Mouse (Mus musculus) erythroblast, embryonic 14.5 days (primary cell): Measurements from ENCODE around the gene Taf12. TPM values are rescaled to one million over a fixed set of nuclear protein-coding genes. Genes with fewer than 3 reads are reported as not detected.

Experiments used
- H3K27me3 ChIP-seq: 2 replicates; pipeline ENCODE4 v1.6.1; 2012; ENCODE audit warnings: inconsistent platforms; ENCODE audit not compliant: control insufficient read depth
- H3K36me3 ChIP-seq: 2 replicates; pipeline ENCODE4 v1.6.1; 2012; ENCODE audit warnings: mild to moderate bottlenecking, inconsistent platforms; ENCODE audit not compliant: control insufficient read depth
- H3K4me1 ChIP-seq: 2 replicates; pipeline ENCODE4 v1.6.1; 2012; ENCODE audit warnings: inconsistent platforms; ENCODE audit not compliant: control insufficient read depth
- H3K4me3 ChIP-seq: replicated peaks from 2 replicates; pipeline ENCODE3; 2012; ENCODE audit warnings: moderate library complexity, mild to moderate bottlenecking, inconsistent platforms
- H3K9me3 ChIP-seq: 2 replicates; pipeline ENCODE4 v1.6.1; 2012; ENCODE audit warnings: low read length, inconsistent platforms, mixed read lengths; ENCODE audit not compliant: control insufficient read depth
- GATA1 ChIP-seq: IDR thresholded peaks from 2 replicates; pipeline ENCODE4 v1.6.1; 2012; ENCODE audit warnings: low read length, inconsistent platforms, mixed read lengths
- TAL1 ChIP-seq: IDR thresholded peaks from 3 replicates; pipeline ENCODE4 v1.6.1; 2012; ENCODE audit warnings: low read length, inconsistent platforms, mixed read lengths
- polyA plus RNA-seq: library from polyadenylated mRNA; stranded (reverse); fragments of >175 nt; gene quantifications from 2 replicates; pipeline ENCODE4 v1.2.3, GENCODE M21; 2012

Gene Taf12
- polyA plus RNA-seq, 1 experiment = 4.6 TPM

DNA sequence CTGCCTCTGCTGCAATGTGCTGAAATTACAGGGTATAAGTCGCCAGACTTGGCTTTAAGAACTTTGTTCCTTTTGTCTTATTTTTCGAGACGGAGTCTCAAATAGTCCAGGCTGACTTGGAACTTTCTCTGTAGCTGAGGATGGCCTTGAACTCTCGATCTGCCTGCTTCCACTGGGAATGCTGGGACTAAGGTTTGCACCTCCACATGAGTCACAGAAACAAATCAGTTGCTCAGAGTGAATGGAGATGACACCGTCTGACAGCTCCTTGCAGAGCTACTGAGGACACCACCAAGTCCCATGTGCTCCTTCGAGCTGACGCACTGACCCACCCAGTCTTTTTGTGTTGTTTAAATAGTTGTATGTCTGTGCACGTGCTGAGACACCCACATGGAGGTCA is 21.0 kb upstream of the Taf12 start:
- H3K36me3 ChIP-seq = peaks cover 67% of the 10 kb centered on the region
- no peaks in the 10 kb centered on the region for H3K27me3 ChIP-seq
- TF ChIP-seq TAL1 (no peak), GATA1 (no peak)

DNA sequence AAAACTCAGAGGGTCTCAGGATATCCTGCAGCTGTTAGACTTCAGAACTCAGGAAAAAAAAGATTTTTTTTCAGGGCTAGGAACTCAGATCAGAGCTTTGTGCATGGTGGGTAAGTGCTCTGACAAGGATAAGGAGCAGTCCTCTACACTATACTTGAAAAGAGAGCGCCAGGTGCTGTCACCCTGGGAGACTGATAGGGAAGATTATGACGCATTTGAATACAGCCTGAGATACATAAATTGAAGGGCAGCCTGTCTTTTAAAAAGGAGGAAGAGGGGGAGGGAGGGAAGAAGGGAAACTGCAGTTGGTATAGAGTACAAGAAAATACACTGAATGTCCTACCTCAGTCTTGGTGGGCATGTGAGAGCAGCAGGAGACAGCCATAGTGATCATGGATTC is 20.6 kb upstream of the Taf12 start:
- Histone ChIP-seq H3K4me3 (no peak overlapping the region), H3K27me3 (no peaks in the 10 kb centered on the region), H3K36me3 (peaks cover 65% of the 10 kb centered on the region), H3K4me1 (peaks cover 26% of the 10 kb centered on the region), H3K9me3 (no peaks in the 10 kb centered on the region)
- TF ChIP-seq GATA1 (no peak), TAL1 (no peak)

More for the DNA sequence above, 21.0 kb upstream of the Taf12 start:
- H3K4me1 ChIP-seq = peaks cover 24% of the 10 kb centered on the region
- no peaks in the 10 kb centered on the region for H3K9me3 ChIP-seq
- no peak overlapping the region for H3K4me3 ChIP-seq

DNA sequence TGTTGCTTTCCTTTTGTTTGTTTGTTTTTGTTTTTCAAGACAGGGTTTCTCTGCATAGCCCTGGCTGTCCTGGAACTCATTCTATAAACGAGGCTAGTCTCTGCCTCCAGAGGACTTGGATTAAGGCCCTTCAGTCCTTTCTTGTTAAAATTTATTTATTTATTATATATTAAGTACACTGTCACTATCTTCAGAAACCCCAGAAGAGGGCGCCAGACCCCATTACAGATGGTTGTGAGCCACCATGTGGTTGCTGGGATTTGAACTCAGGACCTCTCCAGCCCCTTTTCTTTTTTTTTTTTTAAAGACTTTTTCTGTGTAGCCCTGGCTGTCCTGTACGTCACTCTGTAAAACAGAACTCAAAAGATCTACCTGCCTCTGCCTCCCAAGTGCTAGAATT is 19.2 kb upstream of the Taf12 start:
- TF ChIP-seq GATA1 (no peak), TAL1 (no peak)
- peaks cover 35% of the 10 kb centered on the region for H3K4me1 ChIP-seq

DNA sequence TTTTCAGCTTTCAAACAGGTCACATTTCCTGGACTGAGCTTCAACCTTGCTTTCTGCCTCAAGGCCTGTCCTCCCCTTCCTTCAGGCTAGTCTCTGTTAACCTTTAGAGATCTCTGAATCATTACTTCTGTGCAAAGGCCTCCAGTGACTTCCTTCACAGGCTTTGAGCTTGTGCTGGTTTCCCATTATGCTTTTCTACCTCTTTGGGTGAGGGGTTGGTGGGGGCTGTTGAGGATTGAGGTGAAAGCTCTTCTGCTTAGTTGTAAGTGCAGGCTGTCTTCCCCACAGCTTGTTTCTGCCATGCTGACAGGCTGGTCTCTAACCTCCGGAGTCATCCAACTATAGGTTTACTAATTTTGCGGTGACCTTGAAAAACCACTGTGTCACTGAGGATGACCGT is 17.8 kb upstream of the Taf12 start:
- Histone ChIP-seq H3K4me1 (peaks cover 43% of the 10 kb centered on the region), H3K36me3 (peaks cover 46% of the 10 kb centered on the region), H3K4me3 (no peak overlapping the region), H3K9me3 (no peaks in the 10 kb centered on the region), H3K27me3 (no peaks in the 10 kb centered on the region)
- TF ChIP-seq TAL1 (no peak), GATA1 (no peak)

More for the DNA sequence above, 19.2 kb upstream of the Taf12 start:
- Histone ChIP-seq H3K27me3 (no peaks in the 10 kb centered on the region), H3K9me3 (no peaks in the 10 kb centered on the region), H3K36me3 (peaks cover 60% of the 10 kb centered on the region), H3K4me3 (no peak overlapping the region)

DNA sequence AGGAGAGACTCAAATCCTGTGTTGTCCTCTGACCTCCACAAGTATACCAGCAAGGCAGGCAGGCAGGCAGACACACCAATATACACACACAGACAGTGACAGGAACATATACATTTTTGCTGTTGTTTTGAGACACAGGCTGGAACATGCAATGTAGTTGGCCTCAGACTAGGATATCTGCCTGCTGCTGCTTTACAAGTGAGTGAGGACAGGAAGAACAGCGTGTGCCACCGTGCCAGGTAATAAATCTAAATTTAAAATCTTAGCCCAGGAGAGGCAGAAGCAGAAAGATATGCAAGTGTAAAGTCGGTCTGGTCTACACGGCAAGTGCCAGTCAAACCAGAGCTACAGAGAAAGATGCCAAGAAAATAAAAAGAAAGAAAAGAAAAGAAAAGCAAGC is 14.9 kb upstream of the Taf12 start:
- TF ChIP-seq GATA1 = no peak
- Histone ChIP-seq H3K9me3 (no peaks in the 10 kb centered on the region), H3K27me3 (no peaks in the 10 kb centered on the region), H3K4me3 (peak overlapping the region; percentile 76), H3K36me3 (peaks cover 25% of the 10 kb centered on the region), H3K4me1 (peaks cover 48% of the 10 kb centered on the region)

DNA sequence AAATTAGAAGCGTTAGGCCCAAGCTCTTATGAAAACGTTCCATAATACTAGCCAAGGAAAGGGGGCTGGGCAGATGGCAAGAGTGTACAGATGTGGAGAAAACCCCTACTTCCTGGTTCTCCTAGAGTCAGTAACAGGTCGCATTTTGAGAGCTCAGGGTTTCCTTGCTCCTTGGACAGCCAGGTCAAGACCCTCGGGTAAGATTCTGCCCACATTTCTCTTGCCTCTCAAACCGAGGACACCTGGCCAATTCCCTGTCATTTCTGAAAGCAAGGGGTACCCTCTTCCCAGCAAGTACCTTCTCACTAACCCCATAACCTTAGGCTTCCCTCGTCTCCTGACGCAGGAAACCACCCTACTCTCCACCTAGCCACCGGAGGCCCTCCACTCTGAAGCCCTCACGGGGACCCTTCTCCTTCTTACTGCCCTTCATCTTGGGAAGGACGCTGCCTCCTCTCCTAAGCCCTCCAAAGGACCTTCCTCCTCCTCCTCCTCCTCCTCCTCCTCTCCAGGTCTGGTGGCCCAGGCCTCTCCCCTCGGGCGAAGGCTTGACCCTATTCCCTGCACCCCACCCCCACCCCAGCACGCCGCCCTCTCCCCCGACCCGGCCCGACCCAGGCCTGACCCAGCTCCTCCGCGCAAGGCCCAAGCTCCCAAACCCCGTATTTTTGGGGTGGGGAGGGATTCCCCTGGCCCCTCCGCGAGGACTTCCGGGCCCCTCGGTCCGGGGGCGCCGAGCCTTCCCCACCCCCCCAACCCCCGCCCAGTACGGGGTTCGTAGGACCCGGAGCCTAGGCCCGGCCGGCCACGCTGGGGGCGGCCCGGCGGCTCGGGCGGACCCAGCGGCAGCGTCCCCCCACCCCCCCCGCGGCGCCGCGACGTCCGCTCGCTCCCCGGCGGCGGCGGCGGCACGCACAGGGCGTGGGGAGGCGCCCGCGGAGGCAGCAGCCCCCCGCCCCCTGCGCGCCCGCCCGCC is 13.5 kb upstream of the Taf12 start:
- Histone ChIP-seq H3K27me3 (no peaks in the 10 kb centered on the region), H3K9me3 (no peaks in the 10 kb centered on the region), H3K36me3 (peaks cover 23% of the 10 kb centered on the region), H3K4me3 (peak overlapping the region; percentile 76), H3K4me1 (peaks cover 44% of the 10 kb centered on the region)
- no peak for TF ChIP-seq GATA1
- no peak for TF ChIP-seq TAL1

DNA sequence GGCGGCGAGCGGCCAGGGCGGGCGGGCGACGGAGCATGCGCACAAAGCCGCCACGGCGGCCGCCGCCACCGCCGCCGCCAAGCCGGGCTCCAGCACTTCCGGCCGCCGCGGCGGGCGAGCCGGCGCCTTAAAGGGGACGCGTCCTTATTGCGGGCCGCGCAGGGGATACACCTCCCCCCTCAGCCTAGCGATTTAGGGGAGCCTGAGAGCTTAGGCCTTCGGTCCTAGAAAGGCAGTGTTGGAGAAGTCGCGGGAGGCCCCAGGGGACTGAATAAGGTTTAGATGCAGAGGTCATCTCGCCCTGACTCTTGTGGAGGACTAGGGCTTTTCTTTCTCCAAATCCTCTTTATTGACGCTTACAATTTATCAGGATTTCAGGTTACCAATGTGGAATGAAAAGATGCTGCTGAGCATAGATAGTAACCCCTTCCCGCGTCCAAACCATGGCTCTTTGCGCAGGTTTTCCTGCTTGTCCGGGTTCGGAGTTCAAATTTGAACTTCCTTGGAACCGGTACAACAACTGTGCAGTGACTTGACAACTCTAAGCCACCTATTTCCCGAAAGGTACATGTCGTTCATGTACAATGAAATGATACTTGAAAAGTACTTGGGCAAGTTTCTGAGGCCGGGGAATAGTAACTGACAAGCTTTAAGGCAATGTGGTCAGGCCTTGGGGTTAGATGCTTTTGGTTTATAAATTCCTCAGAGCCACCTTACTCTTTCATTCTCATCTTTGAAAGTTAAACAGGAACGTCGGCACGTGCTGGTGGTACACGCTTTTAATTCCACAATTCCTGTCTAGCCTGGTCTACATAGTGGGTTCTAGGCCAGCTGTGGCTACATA is 12.4 kb upstream of the Taf12 start, which contains the start of gene Gmeb1:
TSS of gene Gmeb1 (minus strand) at position 89 of the 844 bp plus-strand sequence.
- Histone ChIP-seq H3K36me3 (peaks cover 17% of the 10 kb centered on the region), H3K4me3 (peak within 1 kb of the TSS; percentile 76), H3K9me3 (no peaks in the 10 kb centered on the region), H3K4me1 (peaks cover 44% of the 10 kb centered on the region), H3K27me3 (no peaks in the 10 kb centered on the region)
- TF ChIP-seq TAL1 (no peak), GATA1 (no peak)

DNA sequence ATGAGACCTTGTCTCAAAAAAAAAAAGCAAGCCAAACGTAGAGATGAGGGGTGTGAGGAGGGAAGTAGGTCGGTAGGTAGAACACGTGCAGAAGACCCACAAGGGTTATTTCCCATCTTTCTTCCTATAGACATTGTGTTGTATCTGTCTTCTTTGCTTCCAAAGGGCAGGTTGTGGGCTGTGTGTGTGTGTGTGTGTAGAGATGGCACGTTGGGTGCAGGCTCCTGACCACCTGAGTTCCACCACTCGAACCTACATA is 11.9 kb upstream of the Taf12 start:
- Histone ChIP-seq H3K4me1 (peaks cover 48% of the 10 kb centered on the region), H3K36me3 (peaks cover 17% of the 10 kb centered on the region), H3K4me3 (peak overlapping the region; percentile 76), H3K9me3 (no peaks in the 10 kb centered on the region), H3K27me3 (no peaks in the 10 kb centered on the region)
- TF ChIP-seq GATA1 (no peak), TAL1 (no peak)

DNA sequence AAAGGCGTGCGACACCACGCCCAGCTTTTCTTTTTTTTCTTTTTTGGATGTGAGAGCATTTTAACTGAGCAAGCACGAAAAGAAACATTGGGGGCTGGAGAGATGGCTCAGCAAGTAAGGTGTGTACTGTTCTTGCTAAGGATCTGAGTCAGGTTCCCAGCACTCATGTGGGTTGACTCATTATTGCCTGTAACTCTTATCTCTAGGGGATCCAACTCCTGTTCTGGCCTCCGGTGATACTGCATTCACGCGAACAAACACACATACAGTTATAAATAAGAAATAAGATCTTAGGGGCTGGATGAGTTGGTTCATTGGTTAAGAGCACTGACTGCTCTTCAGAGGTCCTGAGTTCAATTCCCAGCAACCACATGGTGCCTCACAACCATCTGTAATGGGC is 10.9 kb upstream of the Taf12 start:
- Histone ChIP-seq H3K27me3 (no peaks in the 10 kb centered on the region), H3K4me1 (peaks cover 46% of the 10 kb centered on the region), H3K4me3 (no peak overlapping the region), H3K9me3 (no peaks in the 10 kb centered on the region), H3K36me3 (peaks cover 8% of the 10 kb centered on the region)
- TF ChIP-seq TAL1 = no peak
- TF ChIP-seq GATA1 = no peak
